Mouse (Mus musculus) liver, postnatal 0 days (tissue): Measurements from ENCODE around the gene Otub1. TPM values are rescaled to one million over a fixed set of nuclear protein-coding genes. Genes with fewer than 3 reads are reported as not detected.

Experiments
- ATAC-seq: fragments of 200-750 bp; cut with Nextera tagmentation; 2 replicates; pipeline ENCODE4 v1.8.0; 2017; ENCODE audit warnings: mild to moderate bottlenecking, moderate library complexity
- DNase-seq: peaks from one replicate; pipeline ENCODE4 v3.0.0-alpha.2; 2016
- H3K27ac ChIP-seq: fragments of 300-500 bp; sonication (generic); 2 replicates; pipeline ENCODE4 v1.5.1; 2014; ENCODE audit warnings: antibody characterized with exemption, moderate library complexity, mild to moderate bottlenecking, low read depth
- H3K27me3 ChIP-seq: fragments of 300-500 bp; sonication (generic); 2 replicates; pipeline ENCODE4 v1.6.1; 2014; ENCODE audit warnings: low read length, control low read depth, mixed read lengths; ENCODE audit not compliant: insufficient read depth
- H3K36me3 ChIP-seq: fragments of 300-500 bp; sonication (generic); replicated peaks from 2 replicates; pipeline ENCODE4 v1.6.1; 2014; ENCODE audit warnings: mild to moderate bottlenecking, control low read depth, low read length, moderate library complexity, mixed read lengths; ENCODE audit not compliant: insufficient read depth
- H3K4me1 ChIP-seq: fragments of 300-500 bp; sonication (generic); 2 replicates; pipeline ENCODE4 v1.6.1; 2014; ENCODE audit warnings: antibody characterized with exemption, mild to moderate bottlenecking, control low read depth; ENCODE audit not compliant: insufficient read depth
- H3K4me2 ChIP-seq: fragments of 300-500 bp; sonication (generic); 2 replicates; pipeline ENCODE4 v1.6.1; 2014; ENCODE audit warnings: low read depth, mild to moderate bottlenecking, low read length, moderate library complexity, mixed read lengths
- H3K4me3 ChIP-seq: fragments of 300-500 bp; sonication (generic); 2 replicates; pipeline ENCODE4 v1.5.1; 2014; ENCODE audit warnings: low read depth, low read length
- H3K9ac ChIP-seq: fragments of 300-500 bp; sonication (generic); replicated peaks from 2 replicates; pipeline ENCODE4 v1.6.1; 2014; ENCODE audit warnings: mild to moderate bottlenecking, moderate library complexity
- H3K9me3 ChIP-seq: fragments of 300-500 bp; sonication (generic); 2 replicates; pipeline ENCODE4 v1.6.1; 2016; ENCODE audit warnings: mild to moderate bottlenecking, control low read depth, low read length, mixed read lengths
- CTCF ChIP-seq: sonication (generic); IDR thresholded peaks from 2 replicates; pipeline ENCODE4 v1.5.1; 2016; ENCODE audit warnings: antibody characterized with exemption, low read depth
- EP300 ChIP-seq: IDR thresholded peaks from 2 replicates; pipeline ENCODE4 v1.6.1; 2016; ENCODE audit warnings: antibody characterized with exemption, low read depth, mild to moderate bottlenecking
- WGBS: fragments of 180-500 bp; shearing (Covaris S2); extraction: QIAGEN DNeasy Blood & Tissue Kit; methylation state at CpG from one replicate; pipeline ENCODE4 v1.1.7; 2014; ENCODE audit not compliant: insufficient replicate concordance; 5-methylcytosine and 5-hydroxymethylcytosine counted together
- polyA plus RNA-seq: library from polyadenylated mRNA; unstranded; fragments of >200 nt; fragmentation: Nextera tagmentation; extraction: Ambion mirVana; gene quantifications from 2 replicates; pipeline ENCODE4 v1.2.1, GENCODE M21; 2015

The Otub1 gene
- polyA plus RNA-seq, 1 experiment from 2014 or later: 57.9 TPM

- Histone ChIP-seq H3K4me3 (no peak overlapping the region), H3K4me2 (no peak overlapping the region), H3K27me3 (no peaks in the 10 kb centered on the region), H3K27ac (no peak overlapping the region), H3K4me1 (0 out of 2 replicates have a peak, but pooled peaks cover 4% of the 10 kb centered on the region), H3K36me3 (peaks cover 25% of the 10 kb centered on the region), H3K9ac (no peak overlapping the region), H3K9me3 (no peaks in the 10 kb centered on the region)
- ATAC-seq (no peak), DNase-seq (no peak)
- TF ChIP-seq EP300 (no peak), CTCF (no peak)
- WGBS: 85% methylated on average over 3 of the region's 3 CpGs
Measured at GRCm38 (mm10) chr19:7224253-7224652, 18.1 kb upstream of the Otub1 start.

GRCm38 (mm10) chr19:7223488-7223887 is 17.4 kb upstream of the Otub1 start:
- TF ChIP-seq EP300 (no peak), CTCF (no peak)
- ATAC-seq (0 out of 2 replicates have a peak, but pooled peaks have one; percentile 16), DNase-seq (no peak)
- H3K4me2 ChIP-seq: no peak overlapping the region
- no peak overlapping the region for H3K9ac ChIP-seq
- H3K4me3 ChIP-seq: no peak overlapping the region
- H3K36me3 ChIP-seq: peaks cover 22% of the 10 kb centered on the region
- H3K27me3 ChIP-seq: no peaks in the 10 kb centered on the region
- 0 out of 2 replicates have a peak, but pooled peaks cover 6% of the 10 kb centered on the region for H3K4me1 ChIP-seq
- no peak overlapping the region for H3K27ac ChIP-seq
- no peaks in the 10 kb centered on the region for H3K9me3 ChIP-seq

- Histone ChIP-seq H3K27me3 (no peaks in the 10 kb centered on the region), H3K4me1 (0 out of 2 replicates have a peak, but pooled peaks cover 8% of the 10 kb centered on the region), H3K4me3 (no peak overlapping the region), H3K36me3 (peaks cover 11% of the 10 kb centered on the region), H3K27ac (no peak overlapping the region), H3K9ac (no peak overlapping the region), H3K4me2 (no peak overlapping the region), H3K9me3 (no peaks in the 10 kb centered on the region)
- TF ChIP-seq EP300: no peak
- no peak for TF ChIP-seq CTCF
- DNase-seq: no peak
- no peak for ATAC-seq
- 75% methylated on average over 6 of the region's 6 CpGs for WGBS
Measured at GRCm38 (mm10) chr19:7222196-7222595, 16.1 kb upstream of the Otub1 start.

- 85% methylated on average over 5 of the region's 5 CpGs for WGBS
- DNase-seq: no peak
- TF ChIP-seq CTCF: no peak
- Histone ChIP-seq H3K4me3 (no peak overlapping the region), H3K27ac (no peak overlapping the region), H3K9me3 (no peaks in the 10 kb centered on the region), H3K9ac (no peak overlapping the region), H3K4me2 (peak overlapping the region; percentile 66; the same call in 1 of the 2 replicates), H3K27me3 (no peaks in the 10 kb centered on the region), H3K4me1 (peaks cover 28% of the 10 kb centered on the region), H3K36me3 (peaks cover 26% of the 10 kb centered on the region)
- no peak for ATAC-seq
Measured at GRCm38 (mm10) chr19:7218753-7219152, 12.6 kb upstream of the Otub1 start.

DNA sequence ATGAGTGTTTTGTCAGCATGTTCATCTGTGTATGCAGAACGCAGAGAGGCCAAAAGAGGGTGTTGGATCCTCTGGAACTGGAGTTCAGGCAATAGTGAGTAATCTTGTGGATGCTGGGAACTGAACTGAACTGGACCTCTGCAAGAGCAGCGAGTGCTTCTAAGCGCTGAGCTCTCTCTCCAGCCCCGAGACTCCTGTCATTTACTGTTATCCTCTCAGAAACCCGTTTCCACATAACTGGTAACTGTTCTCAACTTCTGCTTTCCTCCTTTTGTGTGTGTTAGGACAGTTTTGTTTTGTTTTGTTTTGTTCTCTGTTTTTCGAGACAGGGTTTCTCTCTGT is 11.8 kb upstream of the Otub1 start:
- Histone ChIP-seq H3K4me2 (peak overlapping the region; percentile 66), H3K27ac (peak overlapping the region; percentile 94; the same call in 1 of the 2 replicates), H3K4me1 (peaks cover 30% of the 10 kb centered on the region), H3K4me3 (peak overlapping the region; percentile 85), H3K9ac (0 out of 2 replicates have a peak overlapping the region, but pooled peaks have one; percentile 2), H3K36me3 (peaks cover 31% of the 10 kb centered on the region), H3K27me3 (no peaks in the 10 kb centered on the region), H3K9me3 (no peaks in the 10 kb centered on the region)
- TF ChIP-seq CTCF (no peak), EP300 (no peak)
- 3% methylated on average over 6 of the region's 6 CpGs for WGBS
- ATAC-seq (peak; percentile 3), DNase-seq (no peak)

DNA sequence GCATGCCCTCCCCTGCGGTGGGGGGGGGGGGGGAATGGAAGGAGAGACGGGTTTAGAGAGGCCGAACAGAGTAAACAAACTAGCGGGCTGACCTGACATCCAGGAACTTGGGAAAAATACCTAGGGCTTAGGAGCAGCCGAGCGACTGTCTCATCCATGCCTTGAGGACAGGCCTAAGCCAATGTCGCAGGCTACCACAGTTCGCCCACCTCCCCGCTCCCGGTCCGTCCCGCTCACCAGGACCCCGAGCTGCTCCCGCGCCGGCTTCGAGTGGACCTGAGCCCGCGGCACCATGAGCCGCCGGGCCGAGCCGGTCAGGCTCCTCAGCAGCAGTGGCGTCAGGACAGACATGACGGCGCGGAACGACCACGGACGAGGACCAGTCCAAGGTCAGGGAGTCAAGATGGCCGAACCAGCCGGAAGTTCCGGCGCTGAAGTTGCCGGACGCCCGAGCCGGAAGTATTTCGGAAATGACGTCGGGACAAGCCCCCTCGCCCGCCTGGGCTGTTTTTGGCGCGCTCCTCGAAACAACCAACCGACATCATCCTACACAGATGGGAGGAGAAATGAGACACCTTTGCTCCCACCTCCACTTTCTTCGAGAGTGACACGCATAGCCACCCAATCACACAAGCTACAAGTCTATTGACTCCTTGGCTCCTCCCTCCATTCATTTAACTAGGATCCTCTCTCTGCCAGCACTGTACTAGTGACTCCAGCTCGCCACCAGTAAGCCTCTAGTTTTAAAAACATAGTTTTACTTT is 11.2 kb upstream of the Otub1 start, which contains the start of gene Cox8a:
Cox8a (minus strand) TSS at position 455 of the 764 bp plus-strand sequence.
- ATAC-seq: peak; percentile 98
- Histone ChIP-seq H3K4me3 (peak within 1 kb of the TSS; percentile 85), H3K27me3 (no peaks in the 10 kb centered on the region), H3K27ac (peak within 1 kb of the TSS; percentile 94), H3K4me2 (peak within 1 kb of the TSS; percentile 92), H3K9ac (peak within 1 kb of the TSS; percentile 91), H3K36me3 (peaks cover 31% of the 10 kb centered on the region), H3K9me3 (no peaks in the 10 kb centered on the region), H3K4me1 (peaks cover 30% of the 10 kb centered on the region)
- peak; percentile 97 for DNase-seq
- WGBS: under 1% methylated on average over 50 of the region's 50 CpGs
- TF ChIP-seq CTCF (no peak), EP300 (peak; percentile 56; the same call in 1 of the 2 replicates)
